Mouse (Mus musculus) C2C12 (cell line): ENCODE measurements at regions not wholly inside any gene's neighbourhood (a gene's known extent, or its start where the extent isn't known, plus 50 kb on each side); places are given as distances from the start of the nearest gene placed in this dataset.

Experiments used
- CTCF ChIP-seq: IDR thresholded peaks from one replicate; pipeline ENCODE4 v1.5.1; 2011; ENCODE audit not compliant: control insufficient read depth, insufficient read depth, insufficient read length
- MAX ChIP-seq: IDR thresholded peaks from one replicate; pipeline ENCODE4 v1.6.1; 2011; ENCODE audit warnings: mild to moderate bottlenecking, control low read depth
- MYOD1 ChIP-seq: IDR thresholded peaks from one replicate; pipeline ENCODE4 v1.6.1; 2011; ENCODE audit warnings: low read depth; ENCODE audit not compliant: control insufficient read depth, insufficient read length
- USF1 ChIP-seq: IDR thresholded peaks from one replicate; pipeline ENCODE4 v1.6.1; 2011; ENCODE audit warnings: low read depth, mild to moderate bottlenecking, control low read depth, moderate library complexity

GRCm38 (mm10) chr13:78644556-78644955 lies 445.0 kb upstream of the Nr2f1 start:
- TF ChIP-seq MYOD1: no peak
- no peak for TF ChIP-seq CTCF
- TF ChIP-seq MAX: no peak
- TF ChIP-seq USF1: no peak
